Mouse (Mus musculus): ENCODE data around the gene Gadd45g.

Gene Gadd45g

GRCm38 (mm10) chr13:51846301-51846867 is at the start of gene Gadd45g:
Gene Gadd45g (plus strand): TSS chr13:51846678.
- peak; percentile 98 for DNase-seq

DNA sequence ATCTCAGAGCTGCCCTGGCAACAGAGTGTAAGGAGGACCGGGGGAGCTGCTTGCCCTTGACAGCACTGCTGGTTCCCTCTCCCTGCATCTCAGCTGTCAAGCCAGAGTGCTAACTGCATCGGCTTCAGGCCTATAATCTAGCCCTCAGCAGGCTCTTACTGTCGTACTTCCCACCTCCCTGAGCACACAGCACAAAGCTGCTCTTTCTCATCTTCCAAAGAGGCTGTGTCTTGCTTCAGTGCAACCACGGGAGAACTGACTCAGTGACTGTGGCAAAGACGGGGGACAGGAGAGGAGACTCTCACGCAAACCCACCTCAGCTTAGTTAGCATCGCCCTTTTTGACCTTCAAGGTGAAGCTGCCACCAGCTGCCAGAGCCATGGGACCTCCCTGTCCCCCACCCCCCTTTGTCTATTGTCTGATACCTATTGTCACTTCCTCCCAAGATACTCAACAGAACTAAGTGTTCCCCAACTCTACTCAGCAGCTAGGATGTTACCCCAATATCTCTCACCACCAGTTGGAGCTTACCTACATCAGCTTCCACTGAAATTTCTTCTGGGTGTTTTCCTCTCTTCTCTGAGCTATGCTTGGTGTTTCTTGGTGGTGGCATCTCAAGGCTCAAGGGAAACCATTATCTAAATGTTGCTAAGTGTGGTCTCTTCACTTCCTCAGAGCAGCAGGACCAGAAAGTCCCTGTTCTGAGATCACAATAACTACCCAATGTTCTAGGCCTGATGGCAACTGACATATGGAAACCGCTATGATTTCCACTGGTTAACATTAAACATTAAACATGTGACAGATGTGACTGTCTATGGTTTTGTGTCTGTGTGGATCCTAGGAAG is 48.4 kb upstream of the Gadd45g start:
- no peak for DNase-seq

- peak; percentile 27 for DNase-seq
Measured at GRCm38 (mm10) chr13:51799735-51800522, 46.5 kb upstream of the Gadd45g start.

DNA sequence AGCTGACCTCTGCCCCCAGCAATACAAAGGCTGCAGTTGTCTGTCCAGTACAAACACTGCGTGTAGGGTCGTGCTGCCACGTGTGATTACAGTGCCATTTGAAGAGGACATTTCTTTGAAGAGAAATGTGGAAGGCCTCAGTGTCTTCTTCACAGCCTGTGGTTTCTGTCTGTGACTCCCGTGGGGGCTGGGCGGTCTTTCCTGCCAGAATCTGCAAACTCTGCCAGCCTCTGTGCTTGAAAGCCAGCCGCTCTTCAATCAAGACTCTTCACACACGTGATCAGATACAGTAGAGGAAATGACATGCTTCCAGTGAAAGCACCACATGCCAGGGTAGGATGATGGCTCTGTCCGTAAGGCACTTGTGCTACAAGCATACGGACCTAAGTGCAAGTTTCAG is 45.6 kb upstream of the Gadd45g start:
- peak; percentile 27 for DNase-seq

- DNase-seq = no peak
Measured at GRCm38 (mm10) chr13:51805634-51806033, 40.8 kb upstream of the Gadd45g start.

GRCm38 (mm10) chr13:51806220-51806619 is 40.3 kb upstream of the Gadd45g start:
- DNase-seq = no peak

- no peak for DNase-seq
Measured at GRCm38 (mm10) chr13:51808141-51808540, 38.3 kb upstream of the Gadd45g start.

- DNase-seq = peak; percentile 19
Measured at GRCm38 (mm10) chr13:51813621-51814615, 32.6 kb upstream of the Gadd45g start.

DNA sequence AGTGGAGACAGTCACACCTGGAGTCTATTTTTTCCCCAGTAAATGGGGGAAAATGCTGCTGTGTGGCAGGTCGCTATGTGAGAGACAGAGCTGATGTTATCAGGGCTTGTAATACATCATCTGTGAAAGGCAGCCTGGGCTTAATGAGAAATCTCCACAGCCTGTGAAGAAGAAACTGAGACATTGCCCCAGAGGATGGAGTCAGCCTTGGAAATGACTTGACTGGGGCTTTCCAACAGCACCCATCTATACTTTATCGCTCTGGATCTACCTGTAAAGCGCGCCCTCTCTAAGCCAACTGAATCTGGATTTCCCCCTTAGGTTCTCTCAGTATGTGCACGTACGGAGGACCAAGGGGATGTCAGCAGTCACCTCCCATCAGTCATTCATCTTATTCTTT is 31.8 kb upstream of the Gadd45g start:
- DNase-seq = no peak

- DNase-seq = peak; percentile 70
Measured at GRCm38 (mm10) chr13:51815865-51816504, 30.5 kb upstream of the Gadd45g start.

- no peak for DNase-seq
Measured at GRCm38 (mm10) chr13:51816559-51817041, 29.9 kb upstream of the Gadd45g start.

DNA sequence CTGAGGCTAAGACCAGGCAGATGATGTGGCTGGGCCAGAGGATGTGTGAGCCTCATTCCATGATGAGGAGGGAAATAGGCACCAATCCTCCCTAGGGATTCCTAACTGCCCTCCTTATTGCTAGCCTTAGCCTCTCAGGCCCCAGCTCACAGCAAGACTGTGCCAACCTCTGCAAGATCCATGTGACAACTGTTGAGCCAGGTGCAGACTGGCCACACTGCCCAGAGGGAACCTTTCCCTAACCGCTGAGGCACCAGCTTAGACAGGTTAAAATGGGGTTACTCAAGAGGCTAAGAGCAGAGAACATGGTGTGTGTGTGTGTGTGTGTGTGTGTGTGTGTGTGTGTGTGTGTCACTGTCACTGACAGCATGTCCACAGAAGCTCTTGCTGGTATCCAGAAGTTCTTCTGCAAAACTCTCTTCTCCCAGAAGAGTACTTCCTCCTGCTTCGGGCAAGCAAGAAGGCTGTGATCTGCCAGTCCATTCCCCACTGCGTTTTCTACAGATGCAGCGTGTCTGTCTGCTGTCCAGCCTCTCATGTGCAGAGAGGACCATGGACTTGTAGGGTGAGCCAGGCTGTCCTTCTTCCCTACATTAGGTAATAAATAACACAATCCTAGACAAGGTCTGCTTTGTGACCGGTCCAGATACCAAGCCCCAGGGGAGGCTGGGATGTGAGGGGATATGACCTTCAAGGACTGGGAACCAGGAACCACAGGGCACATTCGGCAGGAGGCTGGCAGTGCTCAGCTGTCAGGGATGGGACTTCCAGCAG is 28.1 kb upstream of the Gadd45g start:
- DNase-seq = no peak

DNA sequence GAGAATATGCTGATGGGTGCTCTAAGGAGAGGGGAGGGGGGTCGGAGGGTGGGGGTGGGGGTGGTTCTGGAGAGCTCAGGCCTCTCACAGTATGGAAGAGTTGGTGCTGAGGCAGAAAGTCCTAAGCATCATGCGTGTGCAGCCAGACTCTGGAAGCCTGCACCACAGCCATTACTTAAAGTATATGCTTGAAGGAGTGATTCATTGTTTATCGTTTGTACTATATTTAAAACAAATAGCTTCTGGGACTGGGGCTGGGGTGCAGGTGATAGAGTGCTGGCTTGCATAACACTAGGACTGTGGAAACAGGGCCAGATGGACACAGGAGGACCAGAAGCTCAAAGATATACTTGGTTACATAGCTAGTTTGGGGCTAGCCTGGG is 27.5 kb upstream of the Gadd45g start:
- DNase-seq = no peak

DNA sequence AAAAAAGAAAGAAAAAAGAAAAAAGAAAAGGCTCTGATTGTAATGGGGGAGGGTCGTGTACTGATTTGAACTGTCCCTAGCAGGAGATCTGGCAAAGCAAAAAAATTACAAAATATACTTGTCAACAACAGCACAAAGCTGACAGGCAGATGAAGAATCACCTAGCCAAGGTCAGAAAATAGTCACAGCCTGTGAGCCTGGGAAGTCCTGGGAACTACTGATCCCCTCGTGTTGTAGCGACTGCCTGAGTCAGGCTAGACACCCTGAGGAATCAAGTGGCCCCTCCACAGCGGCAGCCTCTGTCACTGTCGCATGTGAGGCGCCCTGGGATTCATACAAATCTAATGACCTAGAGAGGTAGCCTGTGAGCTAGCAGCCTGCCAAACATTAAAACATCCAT is 27.1 kb upstream of the Gadd45g start:
- DNase-seq = no peak

DNA sequence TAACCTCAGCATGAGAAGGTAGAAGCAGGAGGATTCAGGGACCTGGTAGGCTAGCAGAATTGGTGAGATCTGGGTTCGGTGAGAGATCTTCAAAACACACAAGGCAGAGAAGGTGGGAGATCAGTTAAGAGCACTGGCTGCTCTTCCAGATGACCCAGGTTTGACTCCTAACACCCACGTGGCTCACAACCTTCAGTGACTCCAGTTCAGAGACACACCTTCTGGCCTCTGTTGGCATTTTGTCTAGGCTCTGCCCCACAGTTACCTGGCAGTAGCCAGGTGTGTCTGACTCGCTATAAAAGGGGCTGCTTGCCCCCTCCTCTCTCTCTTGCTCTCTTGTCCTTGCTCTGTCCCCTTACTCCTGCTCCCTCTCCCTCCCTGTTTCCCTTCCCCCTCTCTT is 24.5 kb upstream of the Gadd45g start:
- no peak for DNase-seq

- DNase-seq = no peak
Measured at GRCm38 (mm10) chr13:51823822-51824495, 22.5 kb upstream of the Gadd45g start.

DNA sequence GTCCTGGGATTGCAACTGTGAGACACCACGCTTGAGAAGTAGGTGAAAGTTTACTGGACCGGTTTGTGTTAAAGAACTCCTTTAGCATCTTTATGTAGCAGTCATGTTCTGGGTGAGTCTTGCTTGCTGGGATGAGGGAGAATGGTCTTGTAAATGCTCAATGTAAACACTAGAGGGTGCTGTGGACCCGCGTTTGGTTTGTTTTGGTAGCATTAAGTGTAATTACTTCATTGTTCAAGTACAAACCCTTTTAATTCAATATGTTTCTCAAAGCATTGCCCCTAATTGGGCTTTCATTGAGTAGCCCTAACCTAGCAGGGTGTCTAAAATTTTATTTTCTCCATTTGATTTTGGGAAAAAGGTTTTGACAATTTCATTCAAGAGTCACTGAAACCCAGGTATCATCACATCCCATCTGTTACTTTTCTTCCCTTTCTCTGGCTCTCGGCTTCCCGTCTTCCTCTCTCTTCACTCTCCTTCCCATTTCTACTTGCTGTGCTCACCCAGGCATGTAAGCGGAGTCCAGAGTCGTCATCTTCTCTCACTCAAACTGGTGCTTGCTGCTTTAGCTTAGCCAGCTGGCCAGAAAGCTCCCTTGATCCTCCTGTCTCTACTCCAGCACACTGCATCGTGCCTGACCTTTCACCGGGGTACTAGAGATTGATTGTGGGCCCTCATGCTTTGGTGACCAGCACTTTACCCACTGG is 15.6 kb upstream of the Gadd45g start:
- DNase-seq = peak; percentile 53

- no peak for DNase-seq
Measured at GRCm38 (mm10) chr13:51832491-51832890, 14.0 kb upstream of the Gadd45g start.

DNA sequence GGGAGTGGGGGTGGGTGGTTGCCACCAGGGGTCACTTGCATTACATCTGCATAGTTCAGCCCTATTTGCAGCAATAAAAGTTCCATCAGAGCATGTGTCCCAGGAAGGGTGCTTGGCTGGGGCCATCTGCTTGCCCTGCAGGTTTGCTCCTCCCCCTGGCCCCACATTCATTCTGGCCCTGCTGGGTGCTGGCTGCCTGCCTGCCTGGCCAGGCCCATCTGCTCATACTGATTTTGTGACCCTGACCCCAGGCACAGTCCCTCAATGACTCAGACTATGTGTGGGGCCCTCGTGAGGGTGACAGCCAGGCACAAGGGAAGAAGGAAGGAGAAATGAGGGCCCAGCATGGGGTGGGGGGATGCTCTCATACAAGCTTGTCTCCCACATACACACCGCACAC is 12.9 kb upstream of the Gadd45g start:
- DNase-seq = no peak

DNA sequence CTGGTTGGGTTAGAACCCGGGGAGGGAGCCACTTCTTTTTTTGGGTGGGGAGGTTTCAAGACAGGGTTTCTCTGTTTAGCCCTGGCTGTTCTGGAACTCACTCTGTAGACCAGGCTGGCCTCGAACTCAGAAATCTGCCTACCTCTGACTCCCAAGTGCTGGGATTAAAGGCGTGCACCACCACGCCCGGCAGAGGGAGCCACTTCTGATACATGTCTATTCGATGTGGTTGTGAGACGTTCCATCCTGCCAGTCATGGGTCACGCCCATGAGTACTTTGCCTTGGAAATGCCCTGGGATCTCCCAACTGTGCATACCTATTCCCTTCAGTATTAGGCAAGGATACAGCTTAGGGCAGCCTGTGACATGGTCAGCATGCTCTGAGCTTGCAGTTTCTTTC is 12.5 kb upstream of the Gadd45g start:
- DNase-seq = peak; percentile 53

All from liver (tissue).